Mouse (Mus musculus) G1E-ER4 (cell line): ENCODE data around the gene Polr2j. TPM values are rescaled to one million over a fixed set of nuclear protein-coding genes. Genes with fewer than 3 reads are reported as not detected.

ENCODE experiments used
- GATA1 ChIP-seq: IDR thresholded peaks from one replicate; pipeline ENCODE4 v1.8.0; 2012; ENCODE audit warnings: low read length, inconsistent platforms
- polyA plus RNA-seq: library from polyadenylated mRNA; stranded (reverse); fragments of >175 nt; gene quantifications from 2 replicates; pipeline ENCODE4 v1.2.3, GENCODE M21; 2012

Polr2j gene
- polyA plus RNA-seq, 1 experiment, result 79.4 TPM

DNA sequence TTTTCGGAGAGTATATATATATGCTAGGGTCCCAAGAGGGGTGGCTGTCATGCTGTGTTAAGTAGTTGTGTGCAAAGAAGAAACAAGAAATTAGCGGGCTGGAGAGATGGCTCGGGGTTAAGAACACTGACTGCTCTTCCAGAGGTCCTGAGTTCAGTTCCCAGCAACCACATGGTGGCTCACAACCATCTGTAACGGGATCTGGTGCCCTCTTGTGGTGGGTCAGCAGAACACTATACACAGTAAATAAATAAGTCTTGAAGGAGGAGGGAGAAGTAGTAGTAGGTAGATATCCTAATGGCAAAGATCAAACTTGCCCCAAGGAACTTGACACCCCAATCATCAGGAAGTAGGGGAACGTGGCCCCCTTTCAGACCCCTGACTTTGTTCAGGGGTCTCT is 26.3 kb downstream of the Polr2j start:
- TF ChIP-seq GATA1, result no peak

DNA sequence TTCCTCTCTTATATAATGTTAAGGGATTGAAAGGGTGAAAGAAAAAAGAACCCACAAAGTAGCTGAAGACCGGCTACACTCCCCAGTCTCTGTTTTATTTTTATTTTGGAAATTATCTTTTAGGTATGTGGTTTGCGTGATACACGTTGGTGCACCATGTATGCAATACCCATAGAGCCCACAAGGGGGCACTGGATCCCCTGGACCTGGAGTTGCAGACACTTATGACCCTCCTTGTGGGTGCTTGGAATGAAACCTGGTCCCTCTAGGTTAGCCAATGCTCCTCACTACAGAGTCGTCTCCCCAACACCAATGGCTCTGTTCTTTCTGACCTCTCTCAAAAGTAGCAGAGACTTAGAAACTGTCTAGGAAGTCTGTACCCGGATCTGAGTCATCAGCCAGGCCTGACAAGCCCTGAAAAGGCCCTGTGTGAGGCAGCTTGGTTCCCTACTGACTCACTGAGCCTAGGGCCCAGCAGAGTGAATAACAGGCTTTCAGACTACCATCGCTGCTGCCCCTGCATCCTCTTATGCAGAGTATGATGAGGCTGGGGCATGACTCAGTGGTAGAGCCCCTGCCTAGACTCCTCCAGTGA is 26.8 kb downstream of the Polr2j start:
- TF ChIP-seq GATA1, result no peak

DNA sequence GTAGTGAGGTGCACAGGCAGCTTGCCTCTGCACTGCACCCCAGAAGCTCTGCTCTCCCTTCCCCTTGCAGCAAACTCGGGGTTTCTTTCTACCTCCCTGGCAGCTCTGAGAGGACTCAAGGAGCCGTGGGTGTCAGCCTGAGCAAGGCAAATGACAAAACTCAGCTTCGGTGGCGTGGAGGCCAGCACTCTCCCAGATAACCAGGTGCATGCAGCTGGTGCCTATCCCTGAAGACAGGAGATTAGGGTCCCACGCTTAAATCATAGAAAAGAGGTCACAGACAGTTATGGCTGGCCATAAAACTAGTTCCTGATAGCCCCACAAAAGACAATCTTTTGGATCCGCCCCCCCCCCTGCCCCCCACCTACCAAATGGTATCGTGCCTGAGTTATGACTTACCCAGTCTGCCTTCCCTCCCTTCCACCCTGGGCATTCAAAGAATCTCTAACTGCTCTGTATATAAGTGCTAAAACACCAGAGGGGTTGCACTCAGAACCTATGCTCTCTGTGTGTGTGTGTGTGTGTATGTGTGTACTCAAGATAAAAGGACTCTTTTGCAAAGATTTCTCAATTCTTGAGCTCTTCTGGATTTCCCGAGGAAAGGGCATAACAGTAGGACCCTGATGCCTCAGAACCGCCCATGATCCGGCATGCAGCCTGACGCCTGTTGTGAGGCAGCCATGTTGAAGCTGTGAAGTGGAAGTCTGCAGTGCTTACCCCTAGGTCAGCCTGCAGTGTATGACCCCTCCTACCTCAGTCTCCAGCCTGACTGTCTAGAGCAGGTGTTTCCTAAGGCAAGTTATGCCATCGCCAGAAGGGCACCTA is 28.4 kb downstream of the Polr2j start:
- peak; percentile 34 for TF ChIP-seq GATA1

DNA sequence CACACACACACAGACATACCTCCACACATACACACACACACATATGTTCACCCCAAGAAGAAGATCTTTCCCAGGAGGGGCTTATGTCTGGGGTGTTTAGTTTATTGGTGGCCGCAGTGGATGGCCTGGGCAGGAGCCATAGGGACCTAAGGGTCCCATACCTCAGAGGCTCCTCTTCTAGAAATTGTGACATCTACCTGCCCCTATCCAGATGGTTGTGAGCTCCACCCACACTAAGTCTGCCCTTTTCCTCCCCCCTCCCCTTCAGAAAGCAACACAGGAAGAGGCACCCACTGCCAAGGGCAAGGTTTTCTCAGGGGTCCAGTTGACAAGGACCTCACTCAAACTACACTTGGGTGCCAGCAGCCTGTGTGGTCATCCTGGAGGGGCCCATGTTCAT is 30.5 kb downstream of the Polr2j start:
- no peak for TF ChIP-seq GATA1

DNA sequence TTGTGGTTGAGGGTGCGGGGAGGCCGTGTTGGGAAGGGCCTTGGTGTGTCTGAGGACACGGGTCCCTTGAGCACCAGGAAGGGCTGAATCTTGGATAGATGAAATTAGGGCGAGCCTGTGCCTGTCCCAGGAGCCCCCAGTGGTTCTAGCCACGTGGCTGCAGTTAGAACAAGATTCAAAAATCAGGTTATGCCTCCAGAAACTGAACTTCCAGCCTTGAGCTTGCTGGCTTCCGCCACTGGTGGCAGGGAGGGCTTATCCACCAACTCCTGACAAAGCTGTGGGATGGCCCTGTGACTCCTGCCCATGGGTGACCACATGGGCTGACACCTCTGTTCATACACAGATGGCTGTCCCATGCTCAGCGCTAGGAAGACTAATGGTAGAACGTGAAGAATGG is 31.3 kb downstream of the Polr2j start:
- no peak for TF ChIP-seq GATA1

DNA sequence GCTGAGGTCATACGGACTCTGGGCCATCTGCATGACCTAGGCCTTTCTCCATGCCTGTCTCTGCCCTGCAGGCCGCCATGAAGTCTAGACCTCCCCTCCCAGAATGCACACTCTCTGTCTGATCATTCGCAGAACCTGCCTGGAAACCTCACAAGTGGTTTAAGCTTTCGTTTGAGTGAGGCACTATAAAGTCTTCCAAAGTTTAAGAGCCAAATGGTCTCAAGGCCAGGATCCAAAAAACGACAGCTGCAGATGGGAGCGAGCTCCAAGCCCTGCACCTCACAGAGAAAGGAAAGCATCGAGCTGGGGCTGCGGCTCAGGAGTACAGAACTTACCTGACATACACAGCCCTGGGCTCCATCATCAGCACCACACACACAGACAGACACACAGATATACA is 35.9 kb downstream of the Polr2j start:
- no peak for TF ChIP-seq GATA1

DNA sequence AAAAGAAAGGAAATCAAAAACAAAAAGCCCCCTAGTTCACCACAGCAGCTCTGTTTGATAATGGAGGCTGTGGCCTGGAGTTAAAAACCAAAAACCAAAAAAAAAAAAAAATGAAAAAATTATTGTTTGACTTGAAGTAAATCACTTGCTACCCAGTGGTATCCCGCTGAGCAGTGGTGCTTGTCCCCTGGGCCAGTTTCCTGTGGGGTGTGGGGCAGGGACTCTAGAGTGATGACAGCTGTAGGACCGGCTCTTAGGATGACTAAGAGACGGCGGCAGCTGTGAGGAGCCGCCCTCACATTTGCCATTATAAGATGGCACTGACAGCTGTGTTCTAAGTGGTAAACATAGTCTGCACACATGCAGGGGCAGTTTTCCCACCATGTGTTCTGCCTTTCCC is 39.0 kb downstream of the Polr2j start:
- no peak for TF ChIP-seq GATA1

DNA sequence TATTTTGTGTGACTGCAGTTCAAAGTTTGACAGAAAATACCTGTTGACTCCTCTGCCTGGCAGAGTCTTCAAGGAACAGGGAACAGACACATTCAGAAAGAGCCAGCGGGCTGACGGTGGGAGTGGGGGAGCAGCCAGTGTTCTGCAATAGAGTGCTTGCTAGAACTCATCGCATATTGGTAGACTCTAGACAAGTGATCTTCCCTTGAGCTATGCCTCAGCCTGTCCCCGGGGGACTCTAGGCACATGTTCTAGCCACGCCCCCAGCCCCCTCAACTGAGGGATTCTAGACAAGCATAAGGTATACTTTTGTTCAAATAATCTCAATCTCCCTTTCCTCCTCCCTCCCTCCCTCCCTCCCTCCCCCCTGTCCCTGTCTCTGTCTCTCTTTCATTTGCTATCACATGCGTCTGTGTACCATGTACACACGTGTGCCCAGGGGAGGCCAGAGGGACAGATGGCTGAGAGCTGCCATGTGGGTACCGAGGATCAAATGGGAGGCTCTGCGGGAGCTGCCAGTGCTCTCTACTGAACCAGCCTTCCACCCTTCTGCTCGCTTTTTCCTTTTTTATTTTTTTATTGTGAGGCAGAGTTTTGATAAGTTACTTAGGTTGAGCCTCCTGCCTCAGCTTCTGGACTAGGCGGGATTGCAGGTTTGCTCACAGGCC is 47.5 kb downstream of the Polr2j start:
- no peak for TF ChIP-seq GATA1

DNA sequence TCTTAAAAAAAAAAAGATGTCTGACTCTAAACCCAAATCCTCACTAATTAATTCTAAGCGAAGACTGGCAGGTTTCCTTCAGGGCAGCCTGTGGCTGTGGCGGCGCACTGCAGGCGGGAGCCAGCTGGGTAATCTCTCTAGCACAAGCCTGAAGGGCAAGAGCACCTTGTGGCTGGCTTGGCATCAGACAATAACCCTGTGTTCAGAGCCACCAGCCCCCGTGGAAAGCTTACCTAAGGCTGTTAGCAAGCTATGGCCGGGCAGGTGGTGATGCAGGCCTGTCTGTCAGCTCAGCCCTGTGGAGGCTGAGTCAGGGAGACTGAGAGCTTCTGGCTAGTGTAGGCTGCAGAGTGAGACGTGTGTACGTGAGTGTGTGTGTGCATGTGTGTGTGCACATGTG is 48.8 kb downstream of the Polr2j start:
- TF ChIP-seq GATA1, result no peak

DNA sequence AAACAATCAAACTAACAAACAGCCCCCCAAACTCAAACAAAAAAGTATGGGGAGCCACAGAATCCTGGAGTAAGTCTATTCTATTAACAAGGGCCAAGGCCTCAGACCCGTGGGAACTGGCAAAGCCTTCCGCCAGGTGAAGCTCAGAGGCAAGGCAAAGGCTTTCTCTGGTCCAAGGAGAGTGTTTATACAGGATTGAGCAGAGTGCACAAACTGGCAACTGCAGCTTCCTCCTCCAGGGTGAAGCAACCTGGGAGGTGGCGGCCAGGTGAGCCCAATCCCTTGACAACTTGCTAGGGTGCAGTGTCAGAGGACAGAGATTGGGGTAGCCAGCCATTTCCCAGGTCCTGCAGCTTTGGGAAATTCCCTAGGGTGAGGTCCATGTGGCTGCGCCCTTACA is 50.9 kb downstream of the Polr2j start:
- TF ChIP-seq GATA1, result no peak

DNA sequence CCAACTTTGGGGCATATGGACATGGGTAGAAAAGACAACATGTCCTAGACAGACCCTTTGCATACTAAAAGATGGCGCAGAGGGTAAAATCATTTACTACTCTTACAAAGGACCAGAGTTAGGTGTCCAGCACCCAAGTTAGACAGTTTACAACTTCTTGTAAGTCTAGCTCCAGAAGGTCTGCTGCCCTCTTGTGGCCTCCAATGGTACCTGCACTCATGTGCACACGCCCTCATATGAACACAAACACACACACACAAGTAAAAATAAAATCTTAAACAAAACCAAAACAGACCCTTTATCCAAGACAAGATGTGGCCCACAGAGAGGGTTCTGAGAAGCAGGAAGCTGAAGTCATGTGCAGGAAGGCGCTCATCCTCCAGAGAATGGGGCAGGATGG is 51.6 kb downstream of the Polr2j start:
- no peak for TF ChIP-seq GATA1

DNA sequence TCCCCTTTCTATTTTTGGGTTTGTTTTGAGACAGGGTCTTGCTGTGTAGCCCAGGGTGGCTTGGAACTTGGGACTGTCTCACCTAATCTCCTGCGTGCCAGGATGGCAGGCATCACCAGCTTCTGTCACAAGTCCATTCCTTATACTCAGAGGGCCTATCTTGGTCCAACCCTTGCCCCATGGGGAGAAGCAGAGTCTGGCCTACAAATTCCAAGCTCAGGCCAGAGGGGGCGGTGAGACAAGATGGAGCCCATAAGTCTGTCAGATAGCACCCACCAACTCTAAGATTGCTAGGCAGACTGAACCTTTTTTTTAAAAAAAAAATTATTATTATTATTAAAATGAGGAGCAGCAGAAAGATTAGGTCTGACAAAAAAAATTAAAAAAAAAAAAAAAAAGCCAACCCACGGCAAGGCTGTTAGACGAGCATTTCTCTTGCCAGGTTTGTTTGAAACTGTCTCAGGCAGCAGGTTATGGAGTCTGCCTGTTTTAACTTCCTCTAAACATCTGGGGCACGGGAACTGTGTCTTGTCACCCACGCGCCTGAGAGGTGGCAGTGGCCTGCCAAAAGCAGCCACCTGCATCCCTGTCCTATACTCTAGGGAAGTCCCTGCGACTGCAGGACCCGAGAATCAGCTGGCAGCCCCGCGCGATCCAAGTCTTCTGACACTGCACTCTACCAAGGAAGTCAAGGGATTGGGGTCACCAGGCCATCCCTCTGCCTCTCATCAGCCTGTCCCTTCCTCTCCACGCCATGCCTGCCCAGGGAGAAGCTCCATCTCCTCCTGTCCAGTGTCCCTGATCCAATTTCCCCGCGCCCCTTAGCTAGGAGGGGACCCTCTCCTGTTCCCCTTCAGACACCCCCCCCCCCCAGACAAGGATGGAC is 53.4 kb downstream of the Polr2j start:
- TF ChIP-seq GATA1, result no peak

DNA sequence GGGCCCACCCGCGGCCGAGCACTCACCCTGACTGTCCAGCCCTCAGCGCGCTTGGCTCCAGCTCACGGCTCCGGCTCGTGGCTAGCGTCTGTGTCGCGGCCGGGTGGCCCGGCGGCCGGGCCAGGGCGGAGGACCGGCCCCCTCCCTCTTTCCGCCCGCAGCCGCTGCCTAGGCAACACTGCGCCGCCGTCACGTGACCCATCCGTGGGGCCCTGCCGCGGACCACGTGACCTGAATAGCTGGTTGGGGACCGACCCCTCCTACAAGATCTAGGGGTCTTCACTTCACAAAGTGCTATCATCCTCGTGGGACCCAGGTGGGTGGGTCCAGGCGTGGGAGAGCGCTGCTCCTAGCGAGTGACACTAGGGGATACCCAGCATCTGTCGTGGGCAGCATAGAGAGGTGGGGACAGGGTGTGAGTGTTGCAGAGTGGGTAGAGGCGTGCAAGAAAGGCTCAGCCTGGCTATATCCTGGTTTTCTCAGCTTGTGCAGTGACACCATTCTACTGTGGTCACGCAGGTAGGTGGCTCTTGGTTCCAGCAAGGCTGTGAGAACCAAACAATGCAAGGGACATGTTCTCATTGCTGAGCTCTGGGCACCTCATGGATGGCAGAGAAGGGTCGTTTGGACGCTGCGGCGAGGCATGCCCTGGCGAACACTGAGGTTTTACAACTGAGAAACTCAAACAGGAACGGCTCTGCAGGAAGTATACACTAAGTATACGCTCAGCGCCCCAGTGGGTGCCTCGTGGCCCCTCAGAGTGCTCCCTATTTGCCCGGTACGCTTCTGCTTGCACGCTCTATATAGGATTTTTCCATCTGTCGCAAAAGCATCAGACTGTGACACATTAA is 54.3 kb downstream of the Polr2j start, which contains the start of gene Orai2:
Gene Orai2, minus strand, starts transcription at position 202 of the 851 bp plus-strand sequence.
- no peak for TF ChIP-seq GATA1

DNA sequence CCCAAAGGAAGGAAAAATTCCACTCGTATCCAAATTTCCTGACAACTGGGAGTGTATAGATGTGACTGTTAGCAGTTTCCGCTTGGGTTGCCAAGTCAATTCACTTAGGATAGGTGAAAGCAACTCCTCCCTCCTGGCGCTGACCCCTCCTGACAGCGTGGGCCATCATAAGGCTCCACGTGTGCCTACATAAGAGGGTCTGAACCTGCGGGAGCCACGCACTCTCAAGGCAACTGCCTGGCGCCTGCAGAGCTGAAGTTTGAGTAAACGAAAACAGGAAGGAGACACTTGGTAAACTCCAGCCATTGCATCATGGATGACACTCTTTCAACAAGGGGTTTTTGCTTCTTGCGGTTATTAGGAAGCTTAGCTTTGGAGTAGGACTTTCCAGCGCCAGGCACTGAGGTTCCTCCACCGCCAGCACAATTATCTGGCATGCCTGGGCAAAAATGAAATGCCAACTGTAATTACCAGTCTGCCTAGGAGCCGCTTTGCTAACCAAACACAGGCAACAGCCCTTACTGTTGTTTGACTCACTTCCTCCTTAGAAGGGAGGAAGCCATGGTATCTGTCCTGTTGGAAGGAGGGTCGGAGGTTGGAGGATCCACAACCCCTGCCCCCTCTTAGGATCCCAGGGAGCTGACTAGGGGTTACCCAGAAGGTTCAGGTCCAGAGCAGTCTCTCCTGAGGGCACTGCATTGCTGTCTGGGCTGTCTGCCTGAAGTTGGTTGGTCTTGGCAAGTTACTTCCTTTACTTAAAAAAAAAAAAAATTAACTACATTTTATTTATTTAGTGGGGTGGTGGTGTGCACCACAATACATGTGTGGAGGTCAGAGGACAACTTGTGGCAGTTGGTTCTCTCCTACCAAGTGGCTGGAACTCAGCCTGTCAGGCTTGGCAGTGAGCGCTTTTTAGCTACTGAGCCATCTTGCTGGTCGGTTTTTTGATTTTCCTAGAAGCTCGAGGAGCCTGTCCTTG is 55.2 kb downstream of the Polr2j start:
- TF ChIP-seq GATA1, result no peak

Other genes starting within 250 kb of the Polr2j start
- gene Hspb1, start 228.7 kb upstream of the Polr2j start, polyA plus RNA-seq, result not detected in 2 replicates
- 226 and 268 TPM in 2 replicates for gene Ywhag, start 182.0 kb upstream of the Polr2j start, polyA plus RNA-seq
- 2.6 and 3.9 TPM in 2 replicates for gene Ssc4d, start 142.1 kb upstream of the Polr2j start, polyA plus RNA-seq
- gene Zp3, start 136.5 kb upstream of the Polr2j start, polyA plus RNA-seq, result not detected in 2 replicates
- 25.4 and 25.7 TPM in 2 replicates for gene Dtx2, start 121.8 kb upstream of the Polr2j start, polyA plus RNA-seq
- gene Upk3b, start 78.1 kb upstream of the Polr2j start, polyA plus RNA-seq, result not detected in 2 replicates
- not detected in 2 replicates for gene Upk3bl, start 62.1 kb upstream of the Polr2j start, polyA plus RNA-seq
- 0.06 and 0.09 TPM in 2 replicates for gene Rasa4, start 32.7 kb upstream of the Polr2j start, polyA plus RNA-seq
- gene Lrwd1, start 19.4 kb downstream of the Polr2j start, polyA plus RNA-seq, result 141 and 143 TPM in 2 replicates
- gene Alkbh4, start 19.5 kb downstream of the Polr2j start, polyA plus RNA-seq, result 41.9 and 42.7 TPM in 2 replicates
- 29.7 and 30.4 TPM in 2 replicates for gene Orai2, start 54.1 kb downstream of the Polr2j start, polyA plus RNA-seq
- gene Prkrip1, start 82.3 kb downstream of the Polr2j start, polyA plus RNA-seq, result 44.3 and 69.2 TPM in 2 replicates
- not detected in 2 replicates for gene Sh2b2, start 129.9 kb downstream of the Polr2j start, polyA plus RNA-seq